7 mouse cellular contexts compared by ENCODE assay signal in genomic region chr3:17786023-17786720, GRCm38 (mm10).
DNase-seq lines count a peak whose midpoint lies in the region; ATAC-seq lines count a peak whose summit lies in the region.

No protein-coding gene starts in this region.

- no peaks in the 10 kb centered on the region for H3K9me3 ChIP-seq in embryonic facial prominence, embryonic 10.5 days
- no peaks in the 10 kb centered on the region for H3K9me3 ChIP-seq in limb, embryonic 13.5 days

- H3K27ac ChIP-seq in embryonic facial prominence, embryonic 10.5 days (replicated peaks), result peak overlapping the region; percentile 90
- H3K27ac ChIP-seq in limb, embryonic 13.5 days, result no peak overlapping the region

- WGBS in embryonic facial prominence, embryonic 10.5 days, result under 1% methylated on average over 56 of the region's 56 CpGs
- under 1% methylated on average over 54 of the region's 56 CpGs for WGBS in limb, embryonic 13.5 days

- DNase-seq in retina, postnatal 1 day, result peak; percentile 94
- DNase-seq in retina, embryonic 14.5 days (ENCODE audit: low spot score), result no peak
- DNase-seq in embryonic facial prominence, embryonic 10.5 days (ENCODE audit: low spot score), result peak; percentile 65
- DNase-seq in heart, postnatal 36 days, result peak; percentile 12 to 17
- DNase-seq in right cerebral cortex, postnatal 25 days, result peak; percentile 78
- no peak for DNase-seq in thymus, postnatal 25 days

- H3K27me3 ChIP-seq in embryonic facial prominence, embryonic 10.5 days (replicated peaks; ENCODE audit: low read depth, poor library complexity, severe bottlenecking), result peaks cover 79% of the 10 kb centered on the region
- H3K27me3 ChIP-seq in limb, embryonic 13.5 days, result peaks cover 69% of the 10 kb centered on the region

- H3K9ac ChIP-seq in limb, embryonic 13.5 days, result peak overlapping the region; percentile 57

- 0 out of 2 replicates have a peak, but pooled peaks have one; percentile 19 for ATAC-seq in limb, embryonic 13.5 days (ENCODE audit: low FRiP score, low read depth)

- peaks cover 12% of the 10 kb centered on the region for H3K4me1 ChIP-seq in embryonic facial prominence, embryonic 10.5 days
- peaks cover 13% of the 10 kb centered on the region for H3K4me1 ChIP-seq in limb, embryonic 13.5 days

- peak overlapping the region; percentile 77 for H3K4me2 ChIP-seq in limb, embryonic 13.5 days (replicated peaks)

- H3K36me3 ChIP-seq in embryonic facial prominence, embryonic 10.5 days (replicated peaks), result no peaks in the 10 kb centered on the region
- H3K36me3 ChIP-seq in limb, embryonic 13.5 days, result no peaks in the 10 kb centered on the region

- H3K4me3 ChIP-seq in embryonic facial prominence, embryonic 10.5 days, result peak overlapping the region; percentile 62
- peak overlapping the region; percentile 42 for H3K4me3 ChIP-seq in limb, embryonic 13.5 days

- intact Hi-C loops in heart, postnatal 36 days (cut with DNase I), result loop anchor here (5.0 kb wide), 1 partner anchor 299 kb away; no protein-coding TSS in a partner anchor

Comparison
In these comparisons a context has a peak if more than half of its experiments do, and no peak if none do; other contexts are left out.
1. DNase-seq: peak in retina, postnatal 1 day (single experiment), embryonic facial prominence, embryonic 10.5 days (single experiment), heart, postnatal 36 days (2 of 2) and right cerebral cortex, postnatal 25 days (single experiment); none in retina, embryonic 14.5 days (single experiment) and thymus, postnatal 25 days (single experiment).